Mouse (Mus musculus) heart, adult 2 months (tissue): ENCODE data around the gene Snf8. TPM values are rescaled to one million over a fixed set of nuclear protein-coding genes. Genes with fewer than 3 reads are reported as not detected.
A peak's percentile ranks its signal among the peaks of the same experiment; 100 is the strongest.

Experiments
- DNase-seq, 2 experiments: peaks; one replicate each; pipeline ENCODE4 v3.0.0; 2021
- H3K27ac ChIP-seq: fragments of 200-600 bp; 2 replicates; pipeline ENCODE4 v1.8.1; 2022
- H3K27me3 ChIP-seq: fragments of 200-500 bp; 2 replicates; pipeline ENCODE4 v1.6.1; 2012; ENCODE audit warnings: mild to moderate bottlenecking, low read length, inconsistent platforms, mixed read lengths; ENCODE audit not compliant: control insufficient read depth, insufficient read depth
- H3K36me3 ChIP-seq: fragments of 200-500 bp; 2 replicates; pipeline ENCODE4 v1.6.1; 2012; ENCODE audit warnings: low read length, inconsistent platforms; ENCODE audit not compliant: control insufficient read depth, insufficient read depth
- H3K4me1 ChIP-seq: fragments of 200-500 bp; 2 replicates; pipeline ENCODE4 v1.6.1; 2011; ENCODE audit warnings: low read length; ENCODE audit not compliant: control insufficient read depth, insufficient read depth
- H3K4me3 ChIP-seq: fragments of 200-600 bp; 2 replicates; pipeline ENCODE4 v1.8.1; 2022
- H3K79me2 ChIP-seq: fragments of 200-500 bp; replicated peaks from 2 replicates; pipeline ENCODE4 v1.6.1; 2012; ENCODE audit warnings: mild to moderate bottlenecking, inconsistent platforms, low read length, moderate library complexity, mixed read lengths; ENCODE audit not compliant: control insufficient read depth, insufficient read depth
- H3K9ac ChIP-seq: fragments of 200-500 bp; 2 replicates; pipeline ENCODE4 v1.6.1; 2012; ENCODE audit warnings: low read depth, mild to moderate bottlenecking, control low read depth, inconsistent platforms, low read length, mixed read lengths
- CTCF ChIP-seq: fragments of 200-600 bp; IDR thresholded peaks from 2 replicates; pipeline ENCODE4 v1.8.1; 2022; ENCODE audit warnings: antibody characterized with exemption, mild to moderate bottlenecking, moderate library complexity
- EP300 ChIP-seq: fragments of 200-500 bp; IDR thresholded peaks from 2 replicates; pipeline ENCODE4 v1.6.1; 2011; ENCODE audit warnings: low read depth, low read length, control low read depth; ENCODE audit not compliant: insufficient read depth
- POLR2A ChIP-seq: fragments of 200-500 bp; IDR thresholded peaks from 2 replicates; pipeline ENCODE4 v1.6.1; 2011; ENCODE audit warnings: mild to moderate bottlenecking, low read depth, low read length, control low read depth; ENCODE audit not compliant: insufficient read depth
- WGBS: fragments of 180-500 bp; shearing (Covaris S2); methylation state at CpG from one replicate; pipeline ENCODE4 v1.1.7; 2018; 5-methylcytosine and 5-hydroxymethylcytosine counted together
- intact Hi-C: fragments of 180-260 bp; cut with DNase I; formaldehyde crosslinking; loops from one replicate; pipeline ENCODE4 v1.15.1; 2025
- polyA plus RNA-seq: library from polyadenylated mRNA; depleted of rRNA; stranded (reverse); fragments of >200 nt; gene quantifications from 2 replicates; pipeline ENCODE4 v1.2.3, GENCODE M21; 2012
- total RNA-seq, 2 experiments: library from RNA; stranded (reverse); gene quantifications; 2 replicates each; pipeline ENCODE4 v1.2.3; 2021

Snf8 gene
- total and polyA plus RNA-seq, 3 experiments: 18.8 to 49.1 (median 44.9) TPM

- no peak for DNase-seq
- H3K36me3 ChIP-seq: peaks cover 18% of the 10 kb centered on the region
- H3K27ac ChIP-seq: no peak overlapping the region
- H3K4me1 ChIP-seq: no peaks in the 10 kb centered on the region; the same call in 1 of the 2 replicates
- intact Hi-C loops: no loop called here
- H3K27me3 ChIP-seq: no peaks in the 10 kb centered on the region
- 57% methylated on average over 4 of the region's 4 CpGs for WGBS
- no peak for TF ChIP-seq POLR2A
- no peak for TF ChIP-seq EP300
- TF ChIP-seq CTCF: no peak
- no peak overlapping the region for H3K9ac ChIP-seq
- H3K79me2 ChIP-seq: peaks cover 11% of the 10 kb centered on the region; the same call in 1 of the 2 replicates
- H3K4me3 ChIP-seq: no peak overlapping the region
Measured at GRCm38 (mm10) chr11:96058309-96058708, 23.6 kb downstream of the Snf8 start.

DNA sequence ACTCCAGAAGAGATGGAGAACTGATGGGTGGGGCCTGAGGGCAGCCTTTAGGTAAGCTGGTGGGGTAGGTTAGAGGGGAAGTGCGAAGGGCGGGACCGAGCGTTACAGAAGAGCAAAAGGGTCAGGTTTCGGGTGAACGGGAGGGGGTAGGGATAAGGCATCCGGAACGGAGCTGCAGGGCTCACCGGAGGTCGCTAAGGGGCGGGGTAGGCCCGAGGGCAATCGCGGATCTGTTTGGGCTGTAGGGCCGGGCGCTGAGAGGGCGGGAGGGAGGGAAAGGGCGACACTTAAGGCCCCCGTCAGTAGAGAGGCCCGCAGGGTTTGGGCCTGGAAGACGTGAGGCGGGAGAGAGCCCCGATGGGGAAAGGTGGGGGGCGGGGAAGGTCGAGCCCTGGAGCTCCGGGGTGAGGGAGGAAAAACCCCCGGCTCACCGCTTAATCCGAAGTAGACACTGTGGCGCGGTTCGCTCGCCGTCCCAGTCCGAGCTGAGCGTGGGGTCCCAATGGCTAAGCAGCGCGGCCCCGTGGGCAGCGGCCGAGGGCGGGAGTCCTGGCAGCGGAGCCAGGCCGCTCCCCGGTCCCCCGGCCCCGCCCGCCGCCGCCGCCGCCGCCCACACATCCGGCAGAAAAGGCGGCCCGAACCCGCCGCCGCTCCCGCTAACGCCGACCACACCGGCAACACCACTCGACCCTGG, 30.0 kb downstream of the Snf8 start:
- H3K27me3 ChIP-seq: no peaks in the 10 kb centered on the region
- TF ChIP-seq POLR2A: no peak
- TF ChIP-seq CTCF: no peak
- H3K79me2 ChIP-seq: peaks cover 9% of the 10 kb centered on the region
- peak overlapping the region; percentile 94 for H3K9ac ChIP-seq
- DNase-seq: no peak
- H3K36me3 ChIP-seq: peaks cover 21% of the 10 kb centered on the region
- peak overlapping the region; percentile 93 for H3K27ac ChIP-seq
- intact Hi-C loops: loop anchor here (1.0 kb wide), 1 partner anchor 28 kb away; no protein-coding TSS in a partner anchor
- H3K4me1 ChIP-seq: peaks cover 6% of the 10 kb centered on the region
- WGBS: under 1% methylated on average over 62 of the region's 64 CpGs
- peak overlapping the region; percentile 91 for H3K4me3 ChIP-seq

DNA sequence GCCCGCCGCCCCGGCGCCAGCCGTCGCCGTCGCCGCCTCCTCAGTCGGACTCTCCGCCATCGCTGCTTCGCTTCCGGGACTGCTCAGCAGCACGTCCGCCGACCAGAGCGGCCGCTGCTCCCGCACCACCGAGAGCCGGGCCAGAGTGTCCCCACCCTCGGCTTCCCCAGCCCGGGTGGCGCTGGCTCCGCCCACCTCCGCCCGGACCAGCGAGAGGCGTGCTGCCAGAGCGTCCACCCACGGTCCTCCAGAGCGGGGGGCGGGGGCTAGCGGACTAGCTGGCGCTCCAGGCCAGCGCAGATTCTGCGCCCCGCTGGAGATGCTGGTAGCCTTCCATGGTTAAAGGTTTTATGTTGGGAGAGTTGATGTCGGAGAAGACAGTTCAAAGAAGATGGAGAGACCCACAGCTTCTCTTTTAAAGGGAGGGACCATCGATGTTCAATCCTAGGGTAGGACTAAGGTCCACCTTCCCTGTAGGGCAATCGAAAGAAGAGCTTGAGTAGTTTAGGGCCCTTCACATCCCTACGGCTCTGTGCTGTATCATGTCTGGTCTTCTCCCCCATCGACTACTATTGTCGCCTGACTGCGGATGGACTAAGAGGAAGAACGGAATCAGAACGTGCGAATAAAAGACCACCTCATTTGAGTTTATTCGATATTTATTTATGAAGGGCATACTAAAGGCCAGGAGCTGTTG, 30.7 kb downstream of the Snf8 start, which contains the start of gene Ube2z:
Gene Ube2z (minus strand): TSS at position 174 of the 697 bp plus-strand sequence.
- WGBS: 4% methylated on average over 50 of the region's 50 CpGs
- peak; percentile 70; the same call in 1 of the 2 replicates for TF ChIP-seq EP300
- peak; percentile 88 for TF ChIP-seq POLR2A
- TF ChIP-seq CTCF: peak; percentile 47
- intact Hi-C loops: no loop called here
- H3K27ac ChIP-seq: peak within 1 kb of the TSS; percentile 93
- peak within 1 kb of the TSS; percentile 94 for H3K9ac ChIP-seq
- peaks cover 6% of the 10 kb centered on the region for H3K4me1 ChIP-seq
- peaks cover 19% of the 10 kb centered on the region for H3K36me3 ChIP-seq
- DNase-seq: peak; percentile 99
- peaks cover 9% of the 10 kb centered on the region for H3K79me2 ChIP-seq
- H3K27me3 ChIP-seq: no peaks in the 10 kb centered on the region
- peak within 1 kb of the TSS; percentile 91 for H3K4me3 ChIP-seq

- Histone ChIP-seq H3K4me3 (no peak overlapping the region), H3K9ac (no peak overlapping the region), H3K4me1 (peaks cover 6% of the 10 kb centered on the region), H3K36me3 (peaks cover 16% of the 10 kb centered on the region), H3K79me2 (peaks cover 3% of the 10 kb centered on the region), H3K27me3 (no peaks in the 10 kb centered on the region), H3K27ac (no peak overlapping the region)
- TF ChIP-seq CTCF (no peak), EP300 (no peak), POLR2A (no peak)
- peak in 1 of 2 experiments; percentile 42 for DNase-seq
- WGBS: 55% methylated on average over 5 of the region's 5 CpGs
- intact Hi-C loops: no loop called here
Measured at GRCm38 (mm10) chr11:96068231-96068630, 33.5 kb downstream of the Snf8 start.

DNA sequence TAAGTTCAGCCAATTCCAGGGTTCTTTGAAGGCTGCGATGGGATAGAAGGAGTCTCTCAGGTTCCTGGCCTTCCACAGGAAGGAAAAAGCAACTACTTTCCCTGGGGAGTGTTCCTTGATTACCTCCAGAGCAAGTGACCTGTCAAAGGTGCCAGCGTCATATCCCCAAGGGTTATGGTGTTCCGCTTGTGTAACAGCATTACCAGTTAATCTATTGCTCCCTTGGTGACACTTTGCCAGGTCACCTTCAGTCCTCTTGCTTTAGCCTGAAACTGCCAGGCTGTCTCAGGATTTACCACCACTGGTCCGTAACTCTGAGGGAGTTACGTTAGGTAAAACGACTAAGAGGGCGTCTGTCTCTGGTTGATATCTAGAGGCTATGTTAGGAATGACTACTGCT, 35.7 kb downstream of the Snf8 start:
- TF ChIP-seq POLR2A: peak; percentile 48; the same call in 1 of the 2 replicates
- TF ChIP-seq CTCF: no peak
- TF ChIP-seq EP300: no peak
- WGBS: 78% methylated on average over 7 of the region's 7 CpGs

GRCm38 (mm10) chr11:96071013-96071412, 36.3 kb downstream of the Snf8 start:
- H3K4me3 ChIP-seq: no peak overlapping the region
- H3K36me3 ChIP-seq: peaks cover 5% of the 10 kb centered on the region; the same call in 1 of the 2 replicates
- H3K27ac ChIP-seq: no peak overlapping the region
- peaks cover 2% of the 10 kb centered on the region for H3K4me1 ChIP-seq
- no peaks in the 10 kb centered on the region for H3K27me3 ChIP-seq
- no peak for TF ChIP-seq CTCF
- 0 out of 2 replicates have a peak, but pooled peaks have one; percentile 41 for TF ChIP-seq POLR2A
- 69% methylated on average over 1 of the region's 1 CpGs for WGBS
- H3K9ac ChIP-seq: no peak overlapping the region
- no peaks in the 10 kb centered on the region for H3K79me2 ChIP-seq
- intact Hi-C loops: no loop called here
- no peak for DNase-seq

More for the DNA sequence above, 35.7 kb downstream of the Snf8 start:
- DNase-seq: no peak
- peaks cover 6% of the 10 kb centered on the region; the same call in 1 of the 2 replicates for H3K36me3 ChIP-seq
- intact Hi-C loops: no loop called here
- no peaks in the 10 kb centered on the region for H3K79me2 ChIP-seq
- H3K9ac ChIP-seq: no peak overlapping the region
- peaks cover 4% of the 10 kb centered on the region for H3K4me1 ChIP-seq
- H3K27ac ChIP-seq: no peak overlapping the region
- H3K4me3 ChIP-seq: no peak overlapping the region
- H3K27me3 ChIP-seq: no peaks in the 10 kb centered on the region
